Mouse (Mus musculus): Measurements from ENCODE around the gene Hoxa4.

- TF ChIP-seq CTCF (IDR thresholded peaks at IDR 0.05; ENCODE audit: low read depth) (no peak), EP300 (IDR thresholded peaks at IDR 0.05; ENCODE audit: low read depth) (no peak)
Measured at GRCm38 (mm10) chr6:52230516-52231165, 39.1 kb upstream of the Hoxa4 start, which contains the start of gene Hoxa9.
